Mouse (Mus musculus) heart, adult 2 months (tissue): ENCODE results near the gene Lurap1l. TPM values are rescaled to one million over a fixed set of nuclear protein-coding genes. Genes with fewer than 3 reads are reported as not detected.

Experiments used
- DNase-seq, 2 experiments: peaks; one replicate each; pipeline ENCODE4 v3.0.0; 2021
- H3K27ac ChIP-seq: fragments of 200-600 bp; 2 replicates; pipeline ENCODE4 v1.8.1; 2022
- H3K27me3 ChIP-seq: fragments of 200-500 bp; 2 replicates; pipeline ENCODE4 v1.6.1; 2012; ENCODE audit warnings: mild to moderate bottlenecking, low read length, inconsistent platforms, mixed read lengths; ENCODE audit not compliant: control insufficient read depth, insufficient read depth
- H3K36me3 ChIP-seq: fragments of 200-500 bp; 2 replicates; pipeline ENCODE4 v1.6.1; 2012; ENCODE audit warnings: low read length, inconsistent platforms; ENCODE audit not compliant: control insufficient read depth, insufficient read depth
- H3K4me1 ChIP-seq: fragments of 200-500 bp; 2 replicates; pipeline ENCODE4 v1.6.1; 2011; ENCODE audit warnings: low read length; ENCODE audit not compliant: control insufficient read depth, insufficient read depth
- H3K4me3 ChIP-seq: fragments of 200-600 bp; 2 replicates; pipeline ENCODE4 v1.8.1; 2022
- H3K79me2 ChIP-seq: fragments of 200-500 bp; replicated peaks from 2 replicates; pipeline ENCODE4 v1.6.1; 2012; ENCODE audit warnings: mild to moderate bottlenecking, inconsistent platforms, low read length, moderate library complexity, mixed read lengths; ENCODE audit not compliant: control insufficient read depth, insufficient read depth
- H3K9ac ChIP-seq: fragments of 200-500 bp; 2 replicates; pipeline ENCODE4 v1.6.1; 2012; ENCODE audit warnings: low read depth, mild to moderate bottlenecking, control low read depth, inconsistent platforms, low read length, mixed read lengths
- CTCF ChIP-seq: fragments of 200-600 bp; IDR thresholded peaks from 2 replicates; pipeline ENCODE4 v1.8.1; 2022; ENCODE audit warnings: antibody characterized with exemption, mild to moderate bottlenecking, moderate library complexity
- EP300 ChIP-seq: fragments of 200-500 bp; IDR thresholded peaks from 2 replicates; pipeline ENCODE4 v1.6.1; 2011; ENCODE audit warnings: low read depth, low read length, control low read depth; ENCODE audit not compliant: insufficient read depth
- POLR2A ChIP-seq: fragments of 200-500 bp; IDR thresholded peaks from 2 replicates; pipeline ENCODE4 v1.6.1; 2011; ENCODE audit warnings: mild to moderate bottlenecking, low read depth, low read length, control low read depth; ENCODE audit not compliant: insufficient read depth
- WGBS: fragments of 180-500 bp; shearing (Covaris S2); methylation state at CpG from one replicate; pipeline ENCODE4 v1.1.7; 2018; 5-methylcytosine and 5-hydroxymethylcytosine counted together
- intact Hi-C: fragments of 180-260 bp; cut with DNase I; formaldehyde crosslinking; loops from one replicate; pipeline ENCODE4 v1.15.1; 2025
- polyA plus RNA-seq: library from polyadenylated mRNA; depleted of rRNA; stranded (reverse); fragments of >200 nt; gene quantifications from 2 replicates; pipeline ENCODE4 v1.2.3, GENCODE M21; 2012
- total RNA-seq, 2 experiments: library from RNA; stranded (reverse); gene quantifications; 2 replicates each; pipeline ENCODE4 v1.2.3; 2021

The Lurap1l gene
- total and polyA plus RNA-seq, 3 experiments, result 1.2 to 2.0 (median 1.3) TPM

DNA sequence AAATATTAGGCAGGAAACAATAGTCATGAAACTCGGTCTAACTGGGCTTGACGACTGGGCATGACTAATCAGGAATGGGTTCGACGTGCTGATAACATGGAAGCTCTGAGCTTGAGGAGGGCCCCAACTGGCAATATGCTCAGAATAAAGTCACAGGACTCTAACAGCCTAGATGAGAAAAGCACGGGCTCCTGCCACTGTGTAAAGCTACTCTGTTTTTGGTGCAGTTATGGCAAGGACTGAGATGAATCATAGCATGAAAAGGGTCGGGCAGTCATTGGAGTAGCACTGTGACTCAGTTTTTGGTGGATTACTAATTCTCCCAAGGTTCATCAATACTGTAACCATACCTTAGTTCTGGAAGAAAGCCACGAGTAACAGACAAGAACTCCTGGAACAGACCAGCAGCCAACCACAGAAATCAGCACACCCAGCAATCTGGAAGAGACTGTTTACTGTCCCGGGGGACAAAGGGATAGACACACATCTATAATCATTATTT, 39.9 kb downstream of the Lurap1l start:
- intact Hi-C loops, result loop anchor here (5.0 kb wide), 2 partner anchors 38 to 78 kb away; partner anchors contain the start of gene Lurap1l
- Histone ChIP-seq H3K9ac (no peak overlapping the region), H3K36me3 (no peaks in the 10 kb centered on the region), H3K79me2 (no peaks in the 10 kb centered on the region), H3K4me1 (no peaks in the 10 kb centered on the region), H3K27me3 (no peaks in the 10 kb centered on the region), H3K27ac (no peak overlapping the region), H3K4me3 (no peak overlapping the region)
- 60% methylated on average over 8 of the region's 8 CpGs for WGBS
- TF ChIP-seq CTCF (no peak), EP300 (no peak), POLR2A (no peak)
- DNase-seq, result no peak

DNA sequence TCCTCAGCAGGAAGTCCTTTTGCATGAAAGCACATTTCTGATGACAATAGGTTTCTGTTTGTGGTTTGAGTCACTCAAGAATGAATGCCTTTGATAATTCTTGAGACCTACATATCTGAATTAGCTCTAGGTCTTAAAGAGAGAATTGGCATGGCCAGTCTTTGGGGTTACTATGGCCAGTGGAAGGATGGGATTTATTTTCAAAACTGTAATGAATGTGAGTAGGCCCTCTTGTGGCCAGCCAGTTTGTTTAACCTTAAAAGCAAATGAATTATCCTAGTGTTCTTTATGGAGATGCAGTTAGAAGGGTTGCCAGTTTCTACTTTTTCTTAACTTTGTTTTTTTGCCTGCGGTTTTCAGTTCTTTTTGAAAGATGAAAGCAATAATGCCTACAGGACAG, 42.2 kb downstream of the Lurap1l start:
- peak; percentile 59 for TF ChIP-seq CTCF
- TF ChIP-seq POLR2A, result no peak
- TF ChIP-seq EP300, result no peak
- H3K27me3 ChIP-seq, result no peaks in the 10 kb centered on the region
- 79% methylated on average over 1 of the region's 1 CpGs for WGBS
- intact Hi-C loops, result loop anchor here (5.0 kb wide), 2 partner anchors 40 to 80 kb away; partner anchors contain the start of gene Lurap1l
- H3K4me3 ChIP-seq, result no peak overlapping the region
- no peaks in the 10 kb centered on the region for H3K79me2 ChIP-seq
- no peak overlapping the region for H3K27ac ChIP-seq
- H3K9ac ChIP-seq, result no peak overlapping the region
- H3K4me1 ChIP-seq, result no peaks in the 10 kb centered on the region
- no peak for DNase-seq
- H3K36me3 ChIP-seq, result no peaks in the 10 kb centered on the region

- no peaks in the 10 kb centered on the region for H3K79me2 ChIP-seq
- no peaks in the 10 kb centered on the region for H3K36me3 ChIP-seq
- TF ChIP-seq POLR2A (no peak), EP300 (no peak), CTCF (no peak)
- no peak for DNase-seq
- no peaks in the 10 kb centered on the region for H3K4me1 ChIP-seq
- WGBS, result 41% methylated on average over 2 of the region's 2 CpGs
- no peak overlapping the region for H3K27ac ChIP-seq
- H3K4me3 ChIP-seq, result no peak overlapping the region
- no peak overlapping the region for H3K9ac ChIP-seq
- no peaks in the 10 kb centered on the region for H3K27me3 ChIP-seq
- intact Hi-C loops, result no loop called here
Measured at GRCm38 (mm10) chr4:80955942-80956341, 45.5 kb downstream of the Lurap1l start.

DNA sequence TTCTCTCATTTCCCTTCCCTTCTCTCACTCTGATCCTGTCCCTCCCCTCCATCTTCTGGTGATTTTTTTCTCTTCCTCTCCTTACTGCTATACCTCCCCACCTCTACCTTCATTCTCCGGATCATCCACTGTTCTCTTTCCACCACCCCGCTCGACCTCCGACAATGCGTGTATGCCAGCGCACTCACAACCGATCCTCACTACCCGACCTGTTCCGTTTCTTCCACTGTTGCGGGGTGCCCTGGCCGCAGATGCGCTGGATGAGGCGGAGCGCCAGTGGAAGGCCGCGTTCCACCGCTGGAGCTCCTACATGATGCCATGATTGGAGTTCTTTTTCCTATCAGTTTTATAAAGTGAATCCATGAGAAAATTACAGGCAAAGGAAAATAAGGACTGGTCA, 57.1 kb downstream of the Lurap1l start:
- Histone ChIP-seq H3K79me2 (no peaks in the 10 kb centered on the region), H3K9ac (no peak overlapping the region), H3K4me1 (no peaks in the 10 kb centered on the region; the same call in 1 of the 2 replicates), H3K27me3 (no peaks in the 10 kb centered on the region), H3K4me3 (no peak overlapping the region), H3K27ac (no peak overlapping the region), H3K36me3 (no peaks in the 10 kb centered on the region)
- no peak for DNase-seq
- 92% methylated on average over 17 of the region's 17 CpGs for WGBS
- intact Hi-C loops, result no loop called here
- no peak for TF ChIP-seq POLR2A
- no peak for TF ChIP-seq EP300
- no peak for TF ChIP-seq CTCF

DNA sequence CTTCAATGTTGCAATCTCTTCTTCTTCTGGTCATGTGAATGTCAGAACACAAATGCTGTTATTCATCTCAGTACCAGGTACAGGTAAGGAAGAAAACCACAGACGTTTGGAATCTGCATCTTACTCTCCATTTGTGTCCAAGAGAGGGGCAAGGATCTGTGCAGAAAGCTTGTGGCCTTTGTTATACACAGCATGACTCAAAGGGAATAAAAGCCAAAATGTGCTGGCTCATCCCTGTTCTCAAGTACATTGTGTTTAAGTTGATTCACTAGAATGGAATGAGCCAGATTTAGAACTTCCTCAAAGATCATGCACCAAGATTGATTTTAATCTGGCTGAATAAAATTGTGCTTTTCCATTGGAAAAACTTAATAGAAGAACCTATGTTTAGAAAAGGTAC, 61.4 kb downstream of the Lurap1l start:
- 27% methylated on average over 1 of the region's 1 CpGs for WGBS
- H3K27ac ChIP-seq, result no peak overlapping the region
- intact Hi-C loops, result no loop called here
- H3K79me2 ChIP-seq, result no peaks in the 10 kb centered on the region
- no peak for DNase-seq
- no peaks in the 10 kb centered on the region for H3K27me3 ChIP-seq
- H3K4me3 ChIP-seq, result no peak overlapping the region
- TF ChIP-seq CTCF (no peak), EP300 (no peak), POLR2A (no peak)
- H3K9ac ChIP-seq, result no peak overlapping the region
- H3K36me3 ChIP-seq, result no peaks in the 10 kb centered on the region
- no peaks in the 10 kb centered on the region; the same call in 1 of the 2 replicates for H3K4me1 ChIP-seq

GRCm38 (mm10) chr4:80973896-80974295, 63.5 kb downstream of the Lurap1l start:
- intact Hi-C loops, result no loop called here
- H3K9ac ChIP-seq, result no peak overlapping the region
- no peak for DNase-seq
- no peak overlapping the region for H3K27ac ChIP-seq
- no peaks in the 10 kb centered on the region for H3K79me2 ChIP-seq
- no peaks in the 10 kb centered on the region; the same call in 1 of the 2 replicates for H3K4me1 ChIP-seq
- H3K36me3 ChIP-seq, result no peaks in the 10 kb centered on the region
- no peaks in the 10 kb centered on the region for H3K27me3 ChIP-seq
- TF ChIP-seq EP300, result no peak
- TF ChIP-seq CTCF, result no peak
- no peak for TF ChIP-seq POLR2A
- no peak overlapping the region for H3K4me3 ChIP-seq
